Mouse (Mus musculus): ENCODE measurements at regions not wholly inside any gene's neighbourhood (a gene's known extent, or its start where the extent isn't known, plus 50 kb on each side); places are given as distances from the start of the nearest gene placed in this dataset.

DNA sequence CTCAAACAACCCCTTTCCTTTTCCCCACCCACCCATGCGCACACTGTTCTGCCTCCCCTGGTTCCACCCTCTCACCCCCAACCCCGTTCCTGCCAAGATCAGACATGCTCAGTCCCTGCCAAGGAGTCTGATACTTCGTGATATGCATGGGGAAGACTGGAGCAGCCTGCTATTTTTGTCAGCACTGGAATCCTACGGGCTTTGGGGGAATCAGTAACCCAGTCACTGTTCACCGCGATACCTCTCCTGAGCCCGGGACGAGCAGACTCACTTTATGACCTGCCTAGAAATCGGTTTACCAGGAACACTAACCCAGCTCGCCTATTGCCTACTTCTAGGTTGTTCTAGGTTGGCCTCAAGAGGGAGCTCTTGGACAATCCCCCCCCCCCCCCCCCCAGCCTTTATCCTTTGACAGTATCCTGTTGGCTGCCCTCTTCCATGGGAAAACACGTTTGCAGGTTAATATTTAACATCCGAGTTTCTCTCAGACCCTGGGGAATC, 110.2 kb downstream of the Ddx11 start:
- Histone ChIP-seq H3K27me3 (no peaks in the 10 kb centered on the region; the same call in 1 of the 2 replicates), H3K9me3 (no peaks in the 10 kb centered on the region), H3K9ac (replicated peaks) (no peak overlapping the region), H3K4me2 (replicated peaks) (no peak overlapping the region), H3K4me1 (peaks cover 10% of the 10 kb centered on the region; the same call in 1 of the 2 replicates), H3K36me3 (no peaks in the 10 kb centered on the region), H3K4me3 (no peak overlapping the region), H3K27ac (replicated peaks) (no peak overlapping the region)
- WGBS = 57% methylated on average over 12 of the region's 12 CpGs
- ATAC-seq (ENCODE audit: low FRiP score, low read depth) = no peak

DNA sequence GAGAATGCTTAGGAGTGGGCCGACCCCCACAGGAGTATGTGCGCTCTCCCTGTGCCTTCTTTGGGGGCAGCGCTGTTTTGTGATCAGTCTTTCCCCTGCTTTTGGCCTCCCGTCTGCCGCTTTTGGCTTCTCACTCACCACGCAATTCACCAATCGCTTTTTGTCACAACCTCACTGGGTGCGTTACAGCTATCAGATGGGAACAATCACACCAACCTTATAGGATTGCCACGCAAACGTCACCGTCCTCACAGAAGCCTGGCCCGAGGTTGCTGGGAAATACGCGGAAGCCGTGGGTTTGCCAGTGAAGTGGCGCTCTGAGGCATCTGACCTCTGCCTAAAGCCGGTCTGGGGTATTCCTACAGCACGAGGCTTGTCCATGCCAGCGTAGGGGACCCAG, 111.1 kb downstream of the Ddx11 start:
- peaks cover 10% of the 10 kb centered on the region; the same call in 1 of the 2 replicates for H3K4me1 ChIP-seq
- 79% methylated on average over 19 of the region's 19 CpGs for WGBS
- H3K4me2 ChIP-seq (replicated peaks) = no peak overlapping the region
- H3K9me3 ChIP-seq = no peaks in the 10 kb centered on the region
- H3K9ac ChIP-seq (replicated peaks) = no peak overlapping the region
- no peak overlapping the region for H3K27ac ChIP-seq (replicated peaks)
- no peaks in the 10 kb centered on the region for H3K36me3 ChIP-seq
- no peaks in the 10 kb centered on the region; the same call in 1 of the 2 replicates for H3K27me3 ChIP-seq
- ATAC-seq (ENCODE audit: low FRiP score, low read depth) = no peak
- no peak overlapping the region for H3K4me3 ChIP-seq

DNA sequence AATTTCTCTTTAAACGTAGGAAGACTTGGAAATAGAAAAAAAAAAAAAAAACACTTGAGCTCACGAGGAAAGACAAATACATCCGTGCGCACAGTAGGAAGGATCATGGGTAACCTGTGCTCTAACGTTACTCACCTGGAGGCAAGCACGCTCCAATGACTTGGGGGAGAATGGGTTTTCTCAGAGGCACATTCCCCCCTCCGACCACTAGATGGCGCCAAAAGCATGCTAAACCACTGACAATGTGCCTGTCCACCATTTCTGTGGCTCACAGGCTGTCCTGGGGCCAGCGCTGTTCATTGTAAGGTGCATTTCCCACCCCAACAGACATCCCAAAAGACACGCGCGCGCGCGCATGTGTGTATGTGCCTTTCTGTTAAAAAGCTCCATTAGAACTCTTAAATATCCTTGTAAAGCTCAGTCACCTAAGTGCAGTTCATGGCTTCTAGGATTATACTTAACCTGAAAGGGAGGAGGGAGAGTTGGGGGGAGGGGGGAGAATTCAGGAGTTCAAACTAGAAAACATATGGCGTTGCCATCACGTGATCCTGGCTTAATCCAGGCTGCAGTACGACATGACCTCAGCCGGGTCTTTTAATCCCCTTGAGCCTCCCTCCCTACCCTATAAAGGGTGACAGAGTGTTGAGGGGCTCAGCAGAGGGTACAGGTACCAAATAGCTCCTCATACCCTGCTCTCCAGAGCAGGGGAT, 111.9 kb downstream of the Ddx11 start:
- Histone ChIP-seq H3K4me2 (replicated peaks) (peak overlapping the region; percentile 50), H3K9me3 (no peaks in the 10 kb centered on the region), H3K36me3 (no peaks in the 10 kb centered on the region), H3K27ac (replicated peaks) (0 out of 2 replicates have a peak overlapping the region, but pooled peaks have one; percentile 20), H3K4me3 (peak overlapping the region; percentile 21; the same call in 1 of the 2 replicates), H3K27me3 (no peaks in the 10 kb centered on the region; the same call in 1 of the 2 replicates), H3K4me1 (peaks cover 10% of the 10 kb centered on the region; the same call in 1 of the 2 replicates), H3K9ac (replicated peaks) (no peak overlapping the region)
- peak; percentile 85 for ATAC-seq (ENCODE audit: low FRiP score, low read depth)
- 4% methylated on average over 19 of the region's 19 CpGs for WGBS

DNA sequence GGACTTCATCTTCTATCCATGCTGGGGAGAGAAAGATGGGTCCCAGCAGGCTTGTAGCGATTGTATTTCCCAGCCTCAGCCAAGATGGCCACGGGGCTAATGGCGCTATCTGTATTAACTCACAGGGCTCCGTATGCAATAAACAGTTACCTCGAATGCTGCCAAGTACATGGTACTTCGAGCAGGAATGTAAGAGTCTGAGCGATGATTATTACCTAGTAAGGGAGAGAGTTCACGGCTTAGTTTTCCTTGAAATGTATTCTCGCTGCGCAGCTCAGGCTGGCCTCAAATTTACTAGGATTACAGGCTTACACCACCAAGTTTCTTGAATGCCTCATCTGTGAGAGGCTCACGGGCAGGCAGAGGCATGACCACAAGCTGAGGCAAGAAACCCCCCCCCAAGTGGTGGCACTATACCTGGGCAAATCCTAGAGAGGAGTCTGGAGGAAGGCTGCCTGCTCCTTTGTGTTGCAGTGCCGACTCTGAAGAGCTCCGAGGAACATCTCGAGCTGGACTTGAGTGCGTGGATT, 112.6 kb downstream of the Ddx11 start:
- no peaks in the 10 kb centered on the region for H3K9me3 ChIP-seq
- ATAC-seq (ENCODE audit: low FRiP score, low read depth) = no peak
- peak overlapping the region; percentile 50; the same call in 1 of the 2 replicates for H3K4me2 ChIP-seq (replicated peaks)
- peak overlapping the region; percentile 46 for H3K27ac ChIP-seq (replicated peaks)
- peaks cover 10% of the 10 kb centered on the region; the same call in 1 of the 2 replicates for H3K4me1 ChIP-seq
- no peaks in the 10 kb centered on the region for H3K36me3 ChIP-seq
- H3K27me3 ChIP-seq = no peaks in the 10 kb centered on the region; the same call in 1 of the 2 replicates
- H3K4me3 ChIP-seq = no peak overlapping the region
- WGBS = 77% methylated on average over 15 of the region's 15 CpGs
- H3K9ac ChIP-seq (replicated peaks) = no peak overlapping the region

DNA sequence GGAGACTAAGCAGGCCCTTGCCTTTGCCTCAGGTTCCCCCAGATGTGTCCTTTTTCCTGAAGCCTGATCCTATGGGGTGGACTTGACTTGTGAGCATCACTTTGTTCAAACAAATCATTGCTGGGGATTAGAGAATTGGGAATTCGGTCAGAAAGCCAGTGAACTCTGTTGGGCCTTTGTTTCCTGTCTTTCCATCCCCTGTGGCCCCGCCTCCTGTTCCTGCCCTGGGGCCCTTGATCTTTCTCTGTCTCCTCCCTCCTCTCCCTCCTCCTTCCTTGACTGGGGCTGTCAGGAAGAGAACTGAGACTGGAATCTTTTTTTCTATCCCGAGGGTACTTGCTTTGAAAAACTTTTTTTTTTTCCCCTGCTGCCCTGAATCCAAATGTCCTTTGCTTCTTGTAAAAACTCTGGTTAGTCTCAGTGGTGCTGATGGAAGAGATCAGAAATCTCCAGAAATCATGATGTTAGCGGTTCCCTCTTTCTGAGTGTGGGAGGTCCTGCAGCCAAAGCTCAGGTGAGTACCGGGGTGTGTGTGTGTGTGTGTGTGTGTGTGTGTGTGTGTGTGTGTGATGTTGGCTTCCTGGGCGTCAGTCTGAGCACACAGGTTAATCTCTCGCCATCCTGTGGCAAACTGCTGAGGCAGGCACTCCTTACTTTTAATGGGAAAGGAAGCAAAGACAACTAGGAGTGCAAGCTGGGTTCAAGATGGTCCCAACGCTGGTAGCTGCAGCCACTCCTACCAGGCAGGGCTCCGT, 118.7 kb downstream of the Ddx11 start:
- Histone ChIP-seq H3K36me3 (no peaks in the 10 kb centered on the region), H3K9me3 (no peaks in the 10 kb centered on the region), H3K4me1 (peaks cover 15% of the 10 kb centered on the region), H3K4me3 (no peak overlapping the region), H3K4me2 (replicated peaks) (peak overlapping the region; percentile 31; the same call in 1 of the 2 replicates), H3K9ac (replicated peaks) (no peak overlapping the region), H3K27ac (replicated peaks) (peak overlapping the region; percentile 76), H3K27me3 (peaks cover 5% of the 10 kb centered on the region; the same call in 1 of the 2 replicates)
- ATAC-seq (ENCODE audit: low FRiP score, low read depth) = peak; percentile 69
- 14% methylated on average over 9 of the region's 9 CpGs for WGBS

DNA sequence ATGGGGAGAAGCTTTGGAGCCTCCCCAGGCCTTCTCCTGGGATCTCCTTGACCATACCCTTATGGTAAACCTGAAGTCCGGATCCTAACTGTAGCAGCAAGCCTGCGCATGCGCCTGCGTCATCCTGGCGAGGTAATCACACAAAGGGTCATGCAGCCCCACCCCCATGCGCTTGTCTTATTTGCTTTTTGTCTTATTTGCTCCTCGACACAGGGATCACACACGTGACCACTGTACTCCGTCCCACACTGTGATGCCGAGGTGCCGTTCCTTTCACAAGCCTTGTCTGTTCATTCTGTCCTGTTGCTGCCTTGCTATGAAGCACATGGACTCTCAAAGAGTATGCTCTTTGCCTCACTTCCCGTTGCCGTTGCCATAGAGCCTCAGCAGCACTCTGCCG, 120.9 kb downstream of the Ddx11 start:
- 87% methylated on average over 14 of the region's 14 CpGs for WGBS
- Histone ChIP-seq H3K27ac (replicated peaks) (no peak overlapping the region), H3K36me3 (no peaks in the 10 kb centered on the region), H3K9ac (replicated peaks) (no peak overlapping the region), H3K9me3 (no peaks in the 10 kb centered on the region), H3K4me2 (replicated peaks) (no peak overlapping the region), H3K27me3 (peaks cover 5% of the 10 kb centered on the region; the same call in 1 of the 2 replicates), H3K4me1 (peaks cover 15% of the 10 kb centered on the region), H3K4me3 (no peak overlapping the region)
- ATAC-seq (ENCODE audit: low FRiP score, low read depth) = no peak

DNA sequence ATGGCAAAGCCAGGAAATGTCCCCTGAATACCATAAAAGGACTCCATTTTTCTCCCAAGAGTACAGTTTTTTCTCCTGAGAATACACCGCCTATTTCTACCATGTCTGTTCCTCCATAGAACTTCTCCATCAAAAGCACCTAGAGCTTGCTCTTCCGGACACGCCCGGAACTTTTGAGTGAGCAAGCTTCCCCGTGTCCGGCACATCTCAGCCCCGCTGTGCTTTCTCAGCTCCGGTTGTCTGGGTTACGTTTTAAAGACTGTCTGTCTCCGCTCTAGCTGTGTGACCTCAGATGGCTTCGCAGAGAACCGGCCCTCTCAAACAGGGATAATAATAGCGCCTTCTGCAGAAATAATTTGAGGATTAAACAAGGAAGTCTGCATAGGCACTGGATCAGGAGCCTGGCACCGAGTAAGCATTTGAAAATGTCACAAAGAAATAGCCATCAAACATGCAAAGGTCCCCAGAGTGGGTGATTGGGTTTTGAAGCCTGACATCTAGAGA, 122.8 kb downstream of the Ddx11 start:
- Histone ChIP-seq H3K4me2 (replicated peaks) (no peak overlapping the region), H3K4me3 (no peak overlapping the region), H3K27ac (replicated peaks) (no peak overlapping the region), H3K9me3 (no peaks in the 10 kb centered on the region), H3K9ac (replicated peaks) (no peak overlapping the region), H3K27me3 (0 out of 2 replicates have a peak, but pooled peaks cover 5% of the 10 kb centered on the region), H3K4me1 (peaks cover 15% of the 10 kb centered on the region), H3K36me3 (no peaks in the 10 kb centered on the region)
- no peak for ATAC-seq (ENCODE audit: low FRiP score, low read depth)
- 69% methylated on average over 14 of the region's 14 CpGs for WGBS

DNA sequence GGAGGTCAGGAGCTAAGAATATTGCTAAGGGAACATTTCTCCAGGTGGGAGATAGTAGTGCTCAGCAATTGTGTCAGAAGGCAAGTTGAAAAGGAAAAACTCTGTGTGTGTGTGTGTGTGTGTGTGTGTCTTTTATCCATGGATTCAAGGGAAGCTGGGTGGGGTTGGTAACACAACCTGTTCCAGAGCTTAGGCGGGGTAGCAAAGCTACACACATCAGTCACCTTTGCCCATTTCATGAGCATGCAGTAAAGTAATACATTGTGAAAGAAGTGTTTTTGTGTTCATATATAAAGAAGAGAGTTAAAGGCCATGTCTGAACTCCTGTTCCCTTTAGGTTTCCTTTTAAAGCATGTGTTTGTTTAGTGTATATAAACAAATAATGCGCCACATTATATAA, 128.2 kb downstream of the Ddx11 start:
- WGBS = 91% methylated on average over 2 of the region's 2 CpGs
- Histone ChIP-seq H3K9me3 (no peaks in the 10 kb centered on the region), H3K4me2 (replicated peaks) (no peak overlapping the region), H3K36me3 (no peaks in the 10 kb centered on the region), H3K27me3 (no peaks in the 10 kb centered on the region), H3K4me1 (no peaks in the 10 kb centered on the region), H3K27ac (replicated peaks) (no peak overlapping the region), H3K9ac (replicated peaks) (no peak overlapping the region), H3K4me3 (no peak overlapping the region)
- ATAC-seq (ENCODE audit: low FRiP score, low read depth) = no peak

DNA sequence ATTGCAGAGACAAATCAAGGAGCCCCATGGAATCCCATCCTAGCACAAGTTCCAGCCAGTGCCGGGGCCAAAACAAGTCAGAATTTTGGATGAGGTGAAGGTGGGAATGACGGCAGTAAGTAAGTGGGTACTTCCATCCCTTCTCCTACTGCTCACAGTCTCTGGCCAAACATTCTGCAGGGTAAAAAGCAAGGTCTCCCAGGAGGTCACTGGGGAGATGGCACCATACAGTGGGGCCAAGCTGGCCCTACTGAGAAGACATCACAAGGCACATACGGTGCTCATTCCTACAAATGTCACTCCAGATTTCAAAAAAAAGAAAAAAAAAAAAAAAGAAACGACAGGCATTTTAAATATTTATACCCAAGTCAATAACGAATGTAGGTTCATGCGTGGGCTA, 129.6 kb downstream of the Ddx11 start:
- no peaks in the 10 kb centered on the region for H3K27me3 ChIP-seq
- no peak overlapping the region for H3K4me2 ChIP-seq (replicated peaks)
- no peaks in the 10 kb centered on the region for H3K4me1 ChIP-seq
- H3K9ac ChIP-seq (replicated peaks) = no peak overlapping the region
- 90% methylated on average over 6 of the region's 6 CpGs for WGBS
- H3K36me3 ChIP-seq = no peaks in the 10 kb centered on the region
- H3K4me3 ChIP-seq = no peak overlapping the region
- ATAC-seq (ENCODE audit: low FRiP score, low read depth) = no peak
- no peaks in the 10 kb centered on the region for H3K9me3 ChIP-seq
- H3K27ac ChIP-seq (replicated peaks) = no peak overlapping the region

DNA sequence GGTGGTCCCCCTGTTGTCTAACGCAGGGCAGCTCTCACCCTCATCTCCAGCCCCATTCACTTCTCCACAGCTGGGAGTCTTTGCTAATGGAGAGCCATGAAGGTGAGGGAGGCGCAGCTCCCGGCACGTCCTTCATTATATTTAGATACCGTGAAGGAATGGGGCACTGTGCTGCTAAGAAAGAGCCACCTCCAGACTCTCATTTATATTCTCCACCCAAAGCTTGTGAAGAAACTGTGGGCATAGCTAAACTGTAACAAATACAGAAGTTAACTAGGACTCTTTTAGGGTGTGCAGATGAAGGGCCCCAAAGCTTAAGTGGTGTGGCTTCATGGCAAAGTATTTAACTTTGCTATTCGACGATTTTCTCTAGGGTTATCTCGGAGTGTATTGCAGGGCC, 136.4 kb downstream of the Ddx11 start:
- ATAC-seq (ENCODE audit: low FRiP score, low read depth) = no peak
- H3K9me3 ChIP-seq = no peaks in the 10 kb centered on the region
- no peaks in the 10 kb centered on the region for H3K27me3 ChIP-seq
- H3K4me2 ChIP-seq (replicated peaks) = no peak overlapping the region
- H3K4me1 ChIP-seq = no peaks in the 10 kb centered on the region
- WGBS = 71% methylated on average over 8 of the region's 8 CpGs
- no peak overlapping the region for H3K4me3 ChIP-seq
- H3K27ac ChIP-seq (replicated peaks) = no peak overlapping the region
- no peaks in the 10 kb centered on the region for H3K36me3 ChIP-seq
- no peak overlapping the region for H3K9ac ChIP-seq (replicated peaks)

DNA sequence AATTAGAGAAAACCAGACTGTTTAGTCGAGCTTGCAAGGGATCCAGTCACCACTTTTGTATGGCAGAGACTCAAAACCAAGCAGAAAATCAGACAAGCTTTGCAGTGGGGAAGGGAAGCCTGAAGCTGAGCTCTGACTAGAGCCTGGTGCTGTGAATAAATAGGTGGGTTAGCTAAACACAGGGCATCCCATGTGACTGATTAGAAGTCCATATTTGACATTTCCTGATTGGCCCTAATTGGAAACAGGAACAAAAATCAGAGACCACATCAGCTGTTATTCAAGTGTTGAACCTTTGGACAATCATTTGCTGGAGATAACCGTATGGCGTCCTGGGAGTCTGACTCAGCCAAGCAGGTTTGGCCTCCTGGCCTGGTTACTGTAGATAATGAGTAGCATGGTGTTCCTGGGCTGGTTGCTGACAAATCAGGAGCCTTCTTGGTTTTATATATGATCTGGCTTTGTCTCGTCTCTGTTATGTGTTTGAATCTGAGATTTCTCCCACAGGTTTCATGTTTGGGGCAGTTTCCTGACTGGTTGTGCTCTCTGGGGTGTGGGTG, 139.4 kb downstream of the Ddx11 start:
- WGBS = 78% methylated on average over 4 of the region's 4 CpGs
- H3K4me1 ChIP-seq = peaks cover 6% of the 10 kb centered on the region
- H3K36me3 ChIP-seq = no peaks in the 10 kb centered on the region
- H3K27me3 ChIP-seq = 0 out of 2 replicates have a peak, but pooled peaks cover 4% of the 10 kb centered on the region
- H3K27ac ChIP-seq (replicated peaks) = no peak overlapping the region
- no peaks in the 10 kb centered on the region for H3K9me3 ChIP-seq
- H3K4me3 ChIP-seq = no peak overlapping the region
- ATAC-seq (ENCODE audit: low FRiP score, low read depth) = no peak
- no peak overlapping the region for H3K4me2 ChIP-seq (replicated peaks)
- H3K9ac ChIP-seq (replicated peaks) = no peak overlapping the region

Data from midbrain, embryonic 12.5 days (tissue).